Mouse (Mus musculus): ENCODE data around the gene Slc38a4.

DNA sequence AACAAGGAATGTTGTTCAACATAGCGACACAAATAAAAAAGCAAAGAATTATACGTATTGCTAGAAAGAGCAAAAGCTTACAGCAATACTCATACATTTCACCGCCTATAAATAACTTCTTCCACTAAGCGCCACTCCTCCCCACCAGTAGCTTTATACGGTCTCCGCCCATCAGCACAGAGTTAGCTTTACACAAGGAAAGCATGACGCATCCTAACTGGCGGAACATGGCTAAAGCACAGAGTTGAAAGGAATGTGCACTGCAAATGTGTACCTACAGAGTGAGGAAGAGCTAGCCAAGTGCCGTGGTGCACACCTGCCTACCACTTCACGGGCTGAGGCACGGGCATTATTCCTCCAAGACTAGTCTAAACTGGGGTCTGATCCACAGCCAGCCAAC lies 95.4 kb downstream of the Slc38a4 start:
- TF ChIP-seq CTCF (IDR thresholded peaks at IDR 0.05; ENCODE audit: low read depth, low read length) = no peak
- TF ChIP-seq POLR2A (IDR thresholded peaks at IDR 0.05; ENCODE audit: insufficient read depth, low read length) = no peak

Measured in ES-Bruce4 (cell line).